Mouse (Mus musculus) adrenal gland, postnatal 4 days (tissue): ENCODE measurements around the gene Glb1l. TPM values are rescaled to one million over a fixed set of nuclear protein-coding genes. Genes with fewer than 3 reads are reported as not detected.
"Not testable (repeated sequence)": the region's sequence is repeated elsewhere in the genome, so short reads cannot be mapped to it uniquely, and the experiment has no call there.

Experiments
- DNase-seq, 2 experiments: peaks; one replicate each; pipeline ENCODE4 v3.0.0; 2021 to 2022; ENCODE audit warnings: low spot score in 2 of 2, mixed read lengths in 2 of 2
- long read RNA-seq, 2 experiments: library from polyadenylated mRNA; stranded (forward); transcript quantifications; one replicate each; pipeline ENCODE4 v2.0.0; 2021
- total RNA-seq, 2 experiments: library from RNA; stranded (reverse); gene quantifications; 2 replicates each; pipeline ENCODE4 v1.2.3; 2021

Glb1l gene
- 10 to 100 TPM; 45.2 to 67.4 TPM for total RNA-seq
- long read RNA-seq, experiment 1, partial matches to known transcripts: 4 of 11 reads
- long read RNA-seq, experiment 1, other reads (novel, unspliced or antisense): 6 of 11 reads
- long read RNA-seq, experiment 2, partial matches to known transcripts: 12 of 23 reads
- long read RNA-seq, experiment 2, other reads (novel, unspliced or antisense): 11 of 23 reads

- peak; percentile 89 to 91 for DNase-seq
Observed at GRCm38 (mm10) chr1:75210136-75211087, at the start of gene Glb1l, which contains the start of gene Stk16. Gene Glb1l, minus strand, starts transcription at chr1:75210813. Gene Stk16, plus strand, starts transcription at chr1:75210838.

GRCm38 (mm10) chr1:75255516-75256046 is 45.0 kb upstream of the Glb1l start:
- no peak for DNase-seq

GRCm38 (mm10) chr1:75254625-75255013 is 44.0 kb upstream of the Glb1l start:
- DNase-seq: no peak

- DNase-seq: peak in 1 of 2 experiments; percentile 59
Observed at GRCm38 (mm10) chr1:75253849-75254624, 43.4 kb upstream of the Glb1l start.

GRCm38 (mm10) chr1:75253029-75253428 is 42.4 kb upstream of the Glb1l start:
- DNase-seq: no peak

- DNase-seq: no peak
Observed at GRCm38 (mm10) chr1:75252308-75252707, 41.7 kb upstream of the Glb1l start.

- DNase-seq: peak in 1 of 2 experiments; percentile 53
Observed at GRCm38 (mm10) chr1:75251112-75251970, 40.7 kb upstream of the Glb1l start.

- DNase-seq: no peak
Observed at GRCm38 (mm10) chr1:75250498-75250897, 39.9 kb upstream of the Glb1l start.

GRCm38 (mm10) chr1:75248041-75248772 is 37.6 kb upstream of the Glb1l start:
- no peak for DNase-seq

GRCm38 (mm10) chr1:75247071-75247930 is 36.7 kb upstream of the Glb1l start:
- no peak for DNase-seq

GRCm38 (mm10) chr1:75244836-75245235 is 34.2 kb upstream of the Glb1l start:
- no peak for DNase-seq

GRCm38 (mm10) chr1:75244175-75244826 is 33.7 kb upstream of the Glb1l start:
- no peak for DNase-seq

- DNase-seq: no peak
Observed at GRCm38 (mm10) chr1:75243411-75243810, 32.8 kb upstream of the Glb1l start.

GRCm38 (mm10) chr1:75239591-75239990 is 29.0 kb upstream of the Glb1l start:
- no peak for DNase-seq

GRCm38 (mm10) chr1:75236117-75237050 is 25.8 kb upstream of the Glb1l start, which contains the start of gene Dnajb2:
Gene Dnajb2, plus strand, starts transcription at chr1:75236406.
- DNase-seq: peak; percentile 61 to 77

GRCm38 (mm10) chr1:75234606-75235005 is 24.0 kb upstream of the Glb1l start:
- no peak for DNase-seq

- not testable (repeated sequence) for DNase-seq
Observed at GRCm38 (mm10) chr1:75232489-75232888, 21.9 kb upstream of the Glb1l start.
